Mouse (Mus musculus): ENCODE data around the gene Cpeb4. TPM values are rescaled to one million over a fixed set of nuclear protein-coding genes. Genes with fewer than 3 reads are reported as not detected.

The Cpeb4 gene
- 5.9 and 7.3 TPM in 2 replicates for polyA plus RNA-seq (2015; fragmentation: Nextera tagmentation; extraction: Ambion mirVana)

DNA sequence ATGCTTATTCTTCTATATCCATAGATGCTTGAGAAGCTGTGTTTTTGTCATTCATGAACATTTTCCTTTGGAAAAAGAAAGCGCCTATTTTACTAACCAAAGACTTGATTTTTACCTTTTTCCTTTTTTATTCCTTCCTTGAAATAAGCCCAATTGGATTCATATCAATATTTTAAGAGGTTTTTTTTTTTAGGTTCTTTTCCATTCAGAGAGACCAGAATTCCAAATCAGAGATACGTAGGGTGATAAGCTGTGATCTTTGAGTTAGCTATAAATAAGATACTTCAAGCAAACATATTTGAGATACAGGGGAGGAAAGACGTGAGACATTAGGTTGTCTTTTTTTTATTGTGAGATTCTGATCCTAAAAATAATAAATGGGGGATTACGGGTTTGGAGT lies at the start of gene Cpeb4:
Gene Cpeb4, plus strand, starts transcription at position 301 of the 400 bp plus-strand sequence.
- Histone ChIP-seq H3K4me3 (ENCODE audit: low read length) (peak within 1 kb of the TSS; percentile 94), H3K27ac (ENCODE audit: low read length) (peak within 1 kb of the TSS; percentile 88), H3K27me3 (ENCODE audit: control insufficient read depth, insufficient read depth, low read length) (no peaks in the 10 kb centered on the region), H3K36me3 (ENCODE audit: control insufficient read depth, insufficient read depth) (no peaks in the 10 kb centered on the region), H3K9me3 (replicated peaks; ENCODE audit: control insufficient read depth, low read length) (no peaks in the 10 kb centered on the region), H3K9ac (ENCODE audit: low read length) (peak within 1 kb of the TSS; percentile 96), H3K4me2 (ENCODE audit: low read depth, low read length) (peak within 1 kb of the TSS; percentile 81), H3K4me1 (ENCODE audit: control insufficient read depth, insufficient read depth, low read length) (peaks cover 11% of the 10 kb centered on the region)
- ATAC-seq (replicated peaks; ENCODE audit: extremely low read depth, insufficient read depth, low FRiP score), result no peak
- 44% methylated on average over 4 of the region's 4 CpGs for WGBS

DNA sequence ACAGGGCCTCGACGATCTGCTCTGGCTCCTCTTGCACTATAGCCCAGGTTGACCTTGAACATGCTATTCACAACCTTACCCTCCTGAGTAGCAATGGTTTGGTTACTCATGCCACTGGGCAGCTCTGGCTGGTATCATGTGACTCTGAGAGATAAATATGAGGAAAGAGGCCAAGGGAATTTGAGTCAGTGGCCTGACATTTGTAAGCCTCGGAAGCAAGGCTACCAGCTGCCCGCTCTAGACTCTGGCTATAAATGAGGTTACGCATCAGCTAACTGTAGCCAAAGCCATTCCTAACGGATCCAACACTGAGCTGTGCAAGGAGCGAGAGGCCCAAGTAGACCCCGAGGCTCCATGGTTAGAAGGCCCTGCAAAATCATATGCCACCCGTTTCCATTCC lies 49.5 kb upstream of the Cpeb4 start:
- Histone ChIP-seq H3K36me3 (ENCODE audit: control insufficient read depth, insufficient read depth) (no peaks in the 10 kb centered on the region), H3K27ac (ENCODE audit: low read length) (no peak overlapping the region), H3K9me3 (replicated peaks; ENCODE audit: control insufficient read depth, low read length) (no peaks in the 10 kb centered on the region), H3K9ac (ENCODE audit: low read length) (no peak overlapping the region), H3K27me3 (ENCODE audit: control insufficient read depth, insufficient read depth, low read length) (no peaks in the 10 kb centered on the region), H3K4me2 (ENCODE audit: low read depth, low read length) (no peak overlapping the region), H3K4me1 (ENCODE audit: control insufficient read depth, insufficient read depth, low read length) (peaks cover 14% of the 10 kb centered on the region), H3K4me3 (ENCODE audit: low read length) (no peak overlapping the region)
- ATAC-seq (replicated peaks; ENCODE audit: extremely low read depth, insufficient read depth, low FRiP score), result peak; percentile 17; the same call in 1 of the 2 replicates
- 73% methylated on average over 9 of the region's 9 CpGs for WGBS

DNA sequence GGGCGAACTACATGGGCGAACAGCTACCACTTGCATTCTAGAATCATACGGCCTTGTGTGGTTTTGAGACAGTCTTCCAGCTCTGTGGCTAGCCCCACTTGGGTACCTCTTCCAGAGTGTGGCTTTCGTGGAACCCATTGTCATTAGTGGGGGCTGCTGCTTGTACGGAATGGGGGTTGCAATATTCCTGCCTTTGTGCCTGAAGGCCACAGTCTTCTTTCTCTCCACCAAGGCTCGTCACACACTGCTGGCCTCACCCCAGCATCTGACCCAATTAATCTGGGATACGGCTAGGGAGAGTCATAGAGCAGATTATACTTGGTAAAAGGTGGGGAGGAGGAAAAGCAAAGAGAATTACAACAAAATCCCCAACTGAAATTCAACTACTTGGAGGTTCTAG lies 48.5 kb upstream of the Cpeb4 start:
- 92% methylated on average over 7 of the region's 7 CpGs for WGBS
- Histone ChIP-seq H3K4me3 (ENCODE audit: low read length) (no peak overlapping the region), H3K27me3 (ENCODE audit: control insufficient read depth, insufficient read depth, low read length) (no peaks in the 10 kb centered on the region), H3K4me2 (ENCODE audit: low read depth, low read length) (no peak overlapping the region), H3K9me3 (replicated peaks; ENCODE audit: control insufficient read depth, low read length) (no peaks in the 10 kb centered on the region), H3K9ac (ENCODE audit: low read length) (no peak overlapping the region), H3K4me1 (ENCODE audit: control insufficient read depth, insufficient read depth, low read length) (peaks cover 18% of the 10 kb centered on the region), H3K36me3 (ENCODE audit: control insufficient read depth, insufficient read depth) (no peaks in the 10 kb centered on the region), H3K27ac (ENCODE audit: low read length) (no peak overlapping the region)
- no peak for ATAC-seq (replicated peaks; ENCODE audit: extremely low read depth, insufficient read depth, low FRiP score)

DNA sequence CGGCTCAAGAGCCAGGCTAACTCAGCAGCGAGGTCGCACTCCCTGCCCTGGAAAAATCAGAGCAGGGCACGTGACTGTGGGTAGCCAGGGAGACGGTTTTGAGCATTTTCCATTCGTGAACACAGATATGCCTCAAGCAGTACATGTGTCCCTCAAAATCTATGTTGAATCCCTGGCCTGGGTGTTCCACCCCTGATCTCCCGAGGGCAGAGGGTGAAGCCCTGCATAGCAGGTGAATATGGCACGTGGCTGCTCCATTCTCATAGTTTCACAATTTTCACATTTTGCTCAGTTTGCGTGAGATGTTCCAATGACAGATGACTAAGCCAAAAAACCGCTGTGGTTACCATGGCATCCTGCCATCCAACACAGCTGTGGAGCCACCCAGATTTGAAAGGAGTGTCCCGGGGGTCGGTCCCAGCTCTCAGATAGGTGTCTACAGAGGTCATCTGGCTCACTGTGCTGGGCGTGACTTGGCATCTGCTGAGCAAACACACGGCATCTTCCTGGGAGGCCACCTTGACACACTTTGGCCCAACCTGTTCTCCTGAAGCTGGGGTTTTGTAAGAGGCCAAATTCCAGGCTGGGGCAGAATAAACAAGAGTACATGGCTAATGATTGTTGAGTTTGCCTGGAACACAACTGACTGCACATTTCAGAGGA lies 47.4 kb upstream of the Cpeb4 start:
- Histone ChIP-seq H3K27me3 (ENCODE audit: control insufficient read depth, insufficient read depth, low read length) (no peaks in the 10 kb centered on the region), H3K4me3 (ENCODE audit: low read length) (no peak overlapping the region), H3K36me3 (ENCODE audit: control insufficient read depth, insufficient read depth) (no peaks in the 10 kb centered on the region), H3K27ac (ENCODE audit: low read length) (no peak overlapping the region), H3K4me1 (ENCODE audit: control insufficient read depth, insufficient read depth, low read length) (peaks cover 18% of the 10 kb centered on the region), H3K9ac (ENCODE audit: low read length) (no peak overlapping the region), H3K4me2 (ENCODE audit: low read depth, low read length) (no peak overlapping the region), H3K9me3 (replicated peaks; ENCODE audit: control insufficient read depth, low read length) (no peaks in the 10 kb centered on the region)
- no peak for ATAC-seq (replicated peaks; ENCODE audit: extremely low read depth, insufficient read depth, low FRiP score)
- WGBS, result 52% methylated on average over 14 of the region's 14 CpGs

DNA sequence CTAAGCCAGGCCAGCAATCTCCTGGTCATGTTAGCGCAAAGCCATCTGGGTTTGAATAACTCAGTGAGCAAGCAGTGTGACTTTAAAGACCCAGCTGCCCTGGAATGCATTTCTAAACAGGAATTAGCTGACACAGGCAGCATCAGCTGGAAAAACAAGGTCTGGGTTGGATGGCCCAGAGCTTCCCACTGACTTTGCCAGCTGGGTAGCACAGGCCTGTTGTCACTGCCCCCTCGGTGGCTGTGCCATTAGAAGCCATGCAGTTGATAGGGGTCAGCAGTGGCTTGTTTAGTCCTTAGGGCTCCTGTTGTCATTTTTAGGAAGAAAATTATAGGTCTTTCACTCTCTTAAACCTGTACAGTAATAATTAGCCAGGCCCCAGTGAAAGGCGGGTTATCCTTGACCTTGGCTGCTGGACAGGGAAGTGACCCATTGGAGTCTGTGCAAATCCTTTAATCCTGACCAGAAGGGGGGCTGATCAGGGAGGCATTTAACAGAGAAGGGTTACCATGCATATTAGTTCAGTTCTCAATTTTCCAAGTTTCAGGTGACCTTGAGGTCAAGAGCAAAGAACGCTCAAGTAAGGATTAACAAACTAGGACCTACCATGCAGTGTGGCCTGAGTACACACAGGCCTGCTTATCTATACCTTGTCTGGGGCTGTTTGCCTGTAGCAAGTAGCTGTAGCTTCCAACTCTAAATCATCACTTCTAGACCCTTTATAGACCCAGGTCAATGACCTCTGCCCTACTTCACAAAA lies 43.8 kb upstream of the Cpeb4 start:
- H3K27ac ChIP-seq (ENCODE audit: low read length), result peak overlapping the region; percentile 38; the same call in 1 of the 2 replicates
- H3K4me3 ChIP-seq (ENCODE audit: low read length), result no peak overlapping the region
- ATAC-seq (replicated peaks; ENCODE audit: extremely low read depth, insufficient read depth, low FRiP score), result no peak
- no peak overlapping the region for H3K9ac ChIP-seq (ENCODE audit: low read length)
- no peaks in the 10 kb centered on the region for H3K27me3 ChIP-seq (ENCODE audit: control insufficient read depth, insufficient read depth, low read length)
- H3K36me3 ChIP-seq (ENCODE audit: control insufficient read depth, insufficient read depth), result no peaks in the 10 kb centered on the region
- WGBS, result 62% methylated on average over 4 of the region's 4 CpGs
- H3K9me3 ChIP-seq (replicated peaks; ENCODE audit: control insufficient read depth, low read length), result no peaks in the 10 kb centered on the region
- H3K4me2 ChIP-seq (ENCODE audit: low read depth, low read length), result no peak overlapping the region
- H3K4me1 ChIP-seq (ENCODE audit: control insufficient read depth, insufficient read depth, low read length), result peaks cover 14% of the 10 kb centered on the region

DNA sequence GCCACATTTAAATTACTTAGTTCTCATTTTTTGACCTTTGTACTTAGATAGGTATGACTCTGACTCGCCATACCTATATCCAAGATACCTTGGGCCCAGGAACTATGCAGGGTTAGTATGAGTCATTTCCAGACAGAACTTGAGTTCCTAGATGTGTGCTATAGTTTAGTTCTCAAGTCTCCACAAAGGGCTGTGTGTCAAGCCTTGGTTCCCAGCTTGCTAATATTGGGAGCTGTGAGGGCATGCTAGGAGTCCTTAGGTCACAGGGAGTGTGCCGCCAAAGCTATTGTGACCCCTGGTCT lies 43.3 kb upstream of the Cpeb4 start:
- H3K4me2 ChIP-seq (ENCODE audit: low read depth, low read length), result no peak overlapping the region
- H3K4me3 ChIP-seq (ENCODE audit: low read length), result no peak overlapping the region
- H3K4me1 ChIP-seq (ENCODE audit: control insufficient read depth, insufficient read depth, low read length), result peaks cover 14% of the 10 kb centered on the region
- H3K27ac ChIP-seq (ENCODE audit: low read length), result no peak overlapping the region
- no peak overlapping the region for H3K9ac ChIP-seq (ENCODE audit: low read length)
- H3K36me3 ChIP-seq (ENCODE audit: control insufficient read depth, insufficient read depth), result no peaks in the 10 kb centered on the region
- H3K27me3 ChIP-seq (ENCODE audit: control insufficient read depth, insufficient read depth, low read length), result no peaks in the 10 kb centered on the region
- WGBS, result 82% methylated on average over 2 of the region's 2 CpGs
- no peaks in the 10 kb centered on the region for H3K9me3 ChIP-seq (replicated peaks; ENCODE audit: control insufficient read depth, low read length)
- ATAC-seq (replicated peaks; ENCODE audit: extremely low read depth, insufficient read depth, low FRiP score), result no peak

DNA sequence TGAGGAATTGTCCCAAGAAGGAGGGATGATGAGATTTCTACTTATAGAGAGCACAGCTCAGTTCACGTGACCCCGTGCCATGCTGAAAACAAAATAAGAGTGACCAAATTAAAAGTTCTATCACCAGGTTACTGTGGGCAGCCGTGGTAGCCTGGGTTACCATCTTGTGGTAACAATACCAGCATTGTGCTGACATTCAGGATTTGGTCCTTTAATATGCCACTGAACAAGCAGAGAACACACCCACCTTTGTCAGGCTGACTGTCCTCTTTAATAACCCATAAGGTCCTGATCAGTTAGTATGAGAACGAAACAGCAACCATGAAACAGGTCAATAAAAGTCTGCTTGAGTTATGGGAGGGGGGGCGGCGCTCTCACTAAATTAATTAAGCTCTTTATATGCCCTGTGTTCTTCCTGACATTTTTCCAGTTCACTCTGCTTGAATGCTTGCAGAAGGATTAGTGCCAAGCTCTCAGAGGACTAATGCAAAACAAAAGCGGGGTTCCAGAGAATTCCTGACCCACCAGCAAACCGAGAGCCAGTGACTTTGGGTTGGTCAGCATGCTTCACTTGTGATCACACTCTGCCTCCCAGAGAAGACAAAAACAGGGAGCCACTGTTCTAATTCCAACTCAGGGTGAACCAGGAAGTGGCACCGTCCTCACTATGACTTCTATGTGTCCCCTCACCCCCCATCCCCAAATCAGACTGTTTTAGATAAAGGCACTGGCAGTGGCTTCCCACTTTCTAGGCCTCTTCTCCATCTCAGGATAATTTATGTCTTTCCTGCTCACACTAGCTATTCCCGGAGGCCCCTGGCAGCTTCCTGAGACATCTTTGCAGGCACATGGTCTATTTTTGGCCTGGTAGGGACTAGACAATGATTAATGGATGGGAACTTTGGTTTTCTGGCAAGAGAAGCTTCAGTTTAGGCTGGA lies 41.5 kb upstream of the Cpeb4 start:
- 70% methylated on average over 10 of the region's 10 CpGs for WGBS
- Histone ChIP-seq H3K9ac (ENCODE audit: low read length) (no peak overlapping the region), H3K4me3 (ENCODE audit: low read length) (no peak overlapping the region), H3K9me3 (replicated peaks; ENCODE audit: control insufficient read depth, low read length) (no peaks in the 10 kb centered on the region), H3K27me3 (ENCODE audit: control insufficient read depth, insufficient read depth, low read length) (no peaks in the 10 kb centered on the region), H3K36me3 (ENCODE audit: control insufficient read depth, insufficient read depth) (no peaks in the 10 kb centered on the region), H3K4me1 (ENCODE audit: control insufficient read depth, insufficient read depth, low read length) (peaks cover 11% of the 10 kb centered on the region), H3K4me2 (ENCODE audit: low read depth, low read length) (no peak overlapping the region), H3K27ac (ENCODE audit: low read length) (0 out of 2 replicates have a peak overlapping the region, but pooled peaks have one; percentile 32)
- ATAC-seq (replicated peaks; ENCODE audit: extremely low read depth, insufficient read depth, low FRiP score), result no peak; the same call in 1 of the 2 replicates

DNA sequence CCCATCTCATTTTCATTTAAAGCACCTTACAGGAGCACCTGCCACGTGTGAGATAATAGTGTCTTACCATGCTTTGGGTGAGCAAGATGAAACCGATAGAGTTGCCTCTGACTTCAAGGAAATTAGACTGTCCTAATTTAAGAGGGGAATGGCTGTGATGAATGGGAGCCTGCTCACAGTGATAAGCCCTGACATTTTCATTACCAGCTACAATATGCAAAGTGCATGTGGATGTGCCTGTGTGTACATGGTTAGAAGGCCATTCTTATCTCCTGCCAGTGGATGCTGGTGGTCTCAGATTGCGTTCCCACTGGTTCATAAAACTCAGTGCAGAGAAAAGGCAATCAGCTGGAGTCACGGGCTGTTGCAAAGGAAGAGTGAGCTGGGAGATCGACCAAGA lies 40.6 kb upstream of the Cpeb4 start:
- H3K36me3 ChIP-seq (ENCODE audit: control insufficient read depth, insufficient read depth), result no peaks in the 10 kb centered on the region
- H3K4me3 ChIP-seq (ENCODE audit: low read length), result no peak overlapping the region
- peaks cover 11% of the 10 kb centered on the region for H3K4me1 ChIP-seq (ENCODE audit: control insufficient read depth, insufficient read depth, low read length)
- H3K27me3 ChIP-seq (ENCODE audit: control insufficient read depth, insufficient read depth, low read length), result no peaks in the 10 kb centered on the region
- 65% methylated on average over 5 of the region's 5 CpGs for WGBS
- no peak for ATAC-seq (replicated peaks; ENCODE audit: extremely low read depth, insufficient read depth, low FRiP score)
- no peaks in the 10 kb centered on the region for H3K9me3 ChIP-seq (replicated peaks; ENCODE audit: control insufficient read depth, low read length)
- no peak overlapping the region for H3K27ac ChIP-seq (ENCODE audit: low read length)
- H3K4me2 ChIP-seq (ENCODE audit: low read depth, low read length), result no peak overlapping the region
- no peak overlapping the region for H3K9ac ChIP-seq (ENCODE audit: low read length)
